Mouse (Mus musculus) heart, adult 11 months (tissue): Measurements from ENCODE around the gene Plxna1.

ENCODE experiments used
- DNase-seq: peaks from one replicate; pipeline ENCODE4 v3.0.0; 2022

Gene Plxna1

DNA sequence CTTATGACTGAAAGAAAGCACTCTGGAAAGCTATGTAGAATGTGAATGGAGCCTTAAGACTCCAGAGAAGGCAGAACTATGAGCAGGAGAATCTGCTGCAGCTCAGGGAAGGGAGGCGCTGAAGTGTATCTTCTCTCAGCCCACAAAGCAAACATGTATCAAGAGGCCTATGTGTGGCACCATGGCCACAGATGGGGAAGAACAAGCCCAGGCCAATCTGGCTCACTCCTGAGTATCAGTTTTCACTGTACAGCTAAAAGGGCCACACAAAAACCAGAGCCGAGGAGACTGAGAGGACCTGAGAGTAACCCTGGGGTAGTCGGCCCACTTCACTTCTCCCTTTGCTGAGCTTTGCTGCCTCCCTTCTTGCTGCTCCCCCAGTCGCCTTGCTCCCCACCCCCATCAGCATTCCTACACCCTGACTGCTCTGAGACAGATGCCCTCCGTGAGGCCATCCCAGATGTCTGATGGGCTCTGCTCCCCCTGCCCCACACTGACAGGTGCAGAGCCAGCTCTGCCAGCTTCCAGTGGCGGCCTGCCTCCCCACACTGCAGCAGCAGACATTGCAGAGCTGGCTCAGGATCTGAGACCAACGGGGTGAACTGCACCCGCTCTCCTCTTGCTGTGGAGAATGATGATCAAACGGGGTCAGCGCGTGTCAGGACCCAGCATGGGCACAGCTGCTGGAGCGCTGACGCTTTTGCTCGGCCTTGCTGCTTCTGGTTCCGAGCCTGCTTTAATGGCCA lies 34.5 kb downstream of the Plxna1 start:
- DNase-seq, result no peak

DNA sequence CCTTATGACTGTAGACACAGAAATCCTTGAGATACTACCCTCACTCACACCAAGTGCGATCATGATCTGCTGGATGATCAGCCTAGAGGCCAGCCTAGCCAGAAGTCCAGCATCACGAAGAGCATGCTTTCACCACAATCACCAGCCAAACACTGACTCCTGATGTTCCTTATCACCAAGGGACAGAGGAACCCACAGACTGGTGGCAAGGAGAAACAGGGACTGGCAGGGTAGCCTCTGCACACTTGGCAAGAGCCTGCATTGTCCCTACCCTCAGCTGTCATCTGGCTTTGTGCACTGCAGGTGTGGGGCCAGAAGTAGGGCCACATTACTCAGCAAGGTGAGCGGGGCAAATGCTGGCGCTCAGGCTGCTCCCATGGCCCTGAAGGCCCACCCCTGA lies 37.6 kb downstream of the Plxna1 start:
- no peak for DNase-seq

DNA sequence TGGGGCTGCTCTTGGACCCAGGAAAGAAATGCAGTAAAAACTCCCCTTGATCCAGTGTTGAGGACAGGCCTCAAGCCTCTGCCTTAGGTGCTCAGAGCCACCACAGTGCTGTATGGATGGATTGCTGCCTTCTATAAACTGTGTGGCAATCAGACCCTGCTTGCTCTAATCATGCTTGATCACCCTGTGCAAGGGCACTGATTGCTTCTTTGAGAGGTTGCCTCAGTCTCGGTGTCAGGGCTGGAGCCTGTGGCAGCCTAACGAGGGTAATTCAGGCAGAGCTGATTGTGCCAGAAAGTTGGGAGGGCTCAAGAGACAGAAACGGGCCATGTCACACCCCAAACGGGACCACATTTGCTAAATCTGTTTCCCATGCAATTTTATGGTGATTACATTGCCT lies 47.2 kb downstream of the Plxna1 start:
- no peak for DNase-seq

DNA sequence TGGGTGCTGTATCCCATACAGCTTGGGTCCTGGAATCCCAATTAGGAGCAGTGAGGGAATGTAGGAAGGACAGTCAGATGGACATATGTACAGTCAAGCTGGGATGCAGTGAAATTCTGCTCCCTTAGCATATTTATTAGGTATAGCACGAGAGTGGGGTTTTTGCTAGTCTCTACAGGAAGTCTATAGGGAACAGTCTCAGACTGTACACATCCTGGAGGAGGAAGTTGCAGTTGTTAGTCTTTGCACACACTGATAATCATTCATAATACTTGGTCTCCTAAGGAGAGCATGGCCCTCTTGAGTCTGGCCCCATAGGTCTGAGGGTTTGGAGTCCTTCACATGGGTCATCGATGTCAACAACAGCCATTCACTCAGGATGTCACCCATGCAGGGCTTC lies 50.9 kb downstream of the Plxna1 start:
- DNase-seq, result no peak

DNA sequence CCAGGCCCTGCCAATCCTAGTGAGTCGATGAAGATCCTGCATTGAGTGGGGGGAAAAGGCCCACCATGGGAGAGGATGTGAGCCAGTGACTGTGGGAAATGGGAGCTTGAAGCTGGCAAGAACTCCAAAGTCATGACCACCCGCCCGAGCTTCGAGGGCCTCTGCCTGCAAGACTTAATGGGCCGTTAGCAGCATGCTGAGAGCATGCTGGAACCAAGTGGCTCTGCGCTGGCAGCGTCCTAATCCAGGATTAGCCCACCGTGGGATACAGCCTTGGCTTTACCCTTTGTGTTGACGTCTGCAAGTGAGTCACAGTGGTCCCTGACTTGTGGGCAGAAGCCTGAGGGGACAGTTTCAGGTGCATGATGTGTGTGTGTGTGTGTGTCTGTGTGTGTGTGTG lies 52.2 kb downstream of the Plxna1 start:
- peak; percentile 80 for DNase-seq

DNA sequence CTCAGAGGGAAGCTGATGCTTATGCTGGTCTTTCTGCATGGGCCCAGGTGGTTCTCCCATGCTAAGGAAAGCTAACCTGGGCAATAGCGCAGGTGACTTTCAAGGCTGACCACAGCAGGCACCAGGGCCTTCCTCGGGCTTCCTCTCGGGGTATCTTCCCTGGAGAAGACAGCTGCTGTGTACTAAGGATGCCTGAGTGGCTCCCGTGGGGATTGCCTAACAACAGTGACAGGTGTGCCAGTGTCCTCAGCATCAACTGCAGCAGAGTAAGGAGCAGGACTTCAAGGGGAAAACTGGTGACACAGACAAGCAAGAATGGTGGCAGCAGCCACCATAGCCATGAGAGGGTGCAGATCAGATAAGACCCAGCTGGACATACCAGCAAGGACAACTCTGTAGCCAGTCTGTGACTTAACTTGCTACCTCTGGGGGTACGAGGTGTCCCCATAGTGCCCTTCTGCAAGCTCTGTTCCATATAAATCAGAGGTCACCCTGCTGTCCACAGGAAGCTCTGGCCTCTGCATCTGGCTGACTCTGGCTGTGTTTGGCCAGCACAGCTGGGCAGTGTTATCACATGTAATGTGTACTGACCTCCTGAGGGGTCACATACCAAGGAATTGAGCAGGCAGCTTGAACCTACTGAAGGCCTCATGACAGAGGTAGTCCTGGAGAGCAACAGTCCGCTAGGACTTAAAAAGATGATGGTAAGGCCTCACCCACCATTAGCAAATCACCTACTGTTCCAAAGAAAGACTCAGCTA lies 54.0 kb downstream of the Plxna1 start:
- peak; percentile 85 for DNase-seq

DNA sequence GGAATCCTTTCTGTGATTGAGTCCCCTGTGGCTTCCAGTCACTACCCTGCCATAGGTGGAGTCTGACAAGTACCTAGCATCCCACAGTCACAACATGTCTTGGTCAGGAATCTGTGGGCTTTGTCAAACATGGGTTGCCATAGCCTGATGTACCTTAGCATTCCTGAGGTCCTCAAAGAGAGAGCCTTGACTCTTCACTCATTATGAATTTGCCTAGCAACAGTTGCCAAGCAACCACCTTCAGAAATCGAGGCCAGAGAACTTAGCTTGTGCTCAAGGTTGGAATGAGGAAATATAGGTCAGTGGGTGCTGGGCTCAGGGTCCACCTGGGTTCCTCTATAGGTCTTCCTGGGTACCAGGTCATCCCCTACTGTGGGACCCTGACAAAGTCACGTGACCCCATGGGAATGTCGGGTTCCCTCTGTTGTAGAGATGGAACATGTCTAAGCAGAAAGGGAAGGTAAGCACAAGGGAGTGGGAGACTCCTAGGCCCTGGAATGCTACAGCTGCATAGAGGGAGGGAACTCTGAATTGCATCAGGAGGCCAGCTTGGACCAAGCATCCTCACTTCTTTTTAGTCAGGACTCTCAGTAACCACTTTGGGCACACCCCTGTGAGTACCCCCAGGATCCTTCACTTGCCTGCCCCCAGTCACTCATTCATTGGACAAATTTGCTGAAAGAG lies 57.9 kb downstream of the Plxna1 start:
- DNase-seq, result no peak

DNA sequence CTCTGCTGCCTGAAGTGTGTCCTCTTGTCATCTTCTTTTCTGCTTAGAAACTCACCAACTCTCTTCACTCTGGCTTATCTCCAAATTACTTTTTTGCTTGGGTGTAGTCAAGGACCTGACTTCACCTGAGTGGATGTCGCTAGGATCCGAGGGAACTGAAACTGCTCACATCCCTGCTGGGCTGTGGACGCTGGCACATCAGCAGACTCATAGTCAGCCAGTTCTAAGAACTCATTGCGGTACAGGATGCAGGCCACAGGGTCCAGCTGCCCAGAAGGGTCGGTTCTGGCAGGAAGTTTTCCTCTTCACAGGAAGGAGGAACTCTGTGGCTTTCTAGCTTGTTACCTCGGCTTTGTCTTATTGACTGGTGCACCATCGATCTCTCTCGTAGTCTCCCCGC lies 62.6 kb downstream of the Plxna1 start:
- DNase-seq, result peak; percentile 81

DNA sequence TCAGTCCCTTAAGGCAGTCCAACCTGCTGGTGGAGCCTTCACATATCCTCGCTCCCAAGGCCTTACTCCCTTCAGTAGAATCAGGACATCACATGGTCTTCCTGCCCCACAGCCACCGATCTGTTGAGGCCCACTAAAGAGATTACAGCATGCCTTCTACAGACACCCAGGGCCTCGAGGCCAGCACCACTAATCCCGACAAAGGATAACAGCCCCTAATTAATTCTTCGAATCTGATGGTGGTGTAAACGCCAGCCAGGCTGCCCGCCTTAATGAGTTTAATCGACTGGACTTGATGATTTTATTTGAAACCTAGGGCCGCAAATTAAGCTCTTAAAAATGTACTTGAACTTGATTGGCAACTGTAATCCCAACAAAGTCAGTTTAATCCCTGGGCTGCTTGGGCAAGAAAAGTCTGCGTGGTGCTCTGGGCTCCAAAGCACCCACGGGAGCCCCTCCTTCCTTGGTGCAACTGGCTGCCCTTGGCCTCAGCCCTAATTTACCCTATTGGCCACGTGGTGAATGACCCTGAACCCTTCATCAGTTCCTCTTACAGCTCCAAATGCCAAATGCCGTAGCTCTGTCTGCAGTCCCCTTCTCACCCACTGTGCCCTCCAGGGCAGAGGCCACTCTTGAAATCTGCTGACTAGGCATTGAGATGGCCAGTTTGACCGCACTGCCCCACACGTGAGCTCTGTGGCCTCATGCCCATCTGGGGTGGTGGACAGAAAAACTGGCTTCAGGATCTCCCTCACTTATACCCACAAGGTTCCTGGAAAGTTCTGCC lies 65.3 kb downstream of the Plxna1 start:
- DNase-seq, result peak; percentile 94

DNA sequence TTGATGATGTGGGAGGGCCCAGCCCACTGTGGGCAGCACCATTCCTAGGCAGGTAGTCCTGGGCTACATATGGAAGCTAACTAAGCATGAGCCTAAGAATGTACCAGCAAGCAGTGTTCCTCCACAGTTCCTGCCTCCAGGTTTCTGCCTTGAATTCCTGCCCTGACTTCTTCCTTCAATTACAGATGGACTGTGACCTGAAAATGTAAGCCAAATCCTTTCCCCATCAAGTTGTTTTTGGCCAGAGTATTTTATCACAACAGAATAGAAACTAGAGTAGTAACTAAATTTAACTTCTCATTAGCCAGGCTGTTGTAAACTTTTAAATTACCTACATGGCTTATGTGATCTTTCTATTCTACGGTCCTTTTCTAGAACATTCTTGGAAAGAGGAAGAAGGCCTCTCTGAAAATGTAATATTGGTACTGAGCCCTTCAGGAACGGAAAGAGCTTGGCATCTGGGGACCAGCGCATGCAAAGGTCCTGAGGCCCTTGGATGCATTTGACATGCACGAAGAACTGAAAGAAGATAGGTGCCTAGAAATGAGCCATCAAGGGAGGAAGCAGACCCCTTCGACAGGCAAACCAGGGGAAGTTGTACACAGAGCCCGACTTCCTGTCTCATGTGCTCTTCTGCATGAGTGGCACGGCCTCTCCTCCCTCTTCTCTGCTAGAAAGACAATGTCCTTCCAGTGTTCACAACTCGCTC lies 66.3 kb downstream of the Plxna1 start:
- DNase-seq, result no peak

DNA sequence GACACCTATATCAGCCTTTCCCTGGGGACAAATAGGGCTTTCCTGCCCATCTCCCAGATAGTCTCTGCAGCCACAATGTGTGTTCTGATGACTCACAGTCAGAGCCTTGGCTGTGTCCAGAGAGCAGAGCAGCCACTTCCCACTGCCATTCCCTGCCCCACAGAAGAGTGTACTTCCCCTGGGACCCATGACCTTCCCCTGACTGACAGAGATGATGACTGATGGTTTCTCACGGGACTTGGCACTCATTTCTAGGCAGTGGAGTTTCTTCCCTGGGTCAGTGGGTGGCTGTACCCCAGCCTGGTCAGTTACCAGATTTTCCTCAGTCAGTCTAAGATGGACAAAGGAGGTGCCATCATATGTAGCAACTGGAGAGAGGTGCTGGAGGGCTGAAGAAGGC lies 67.8 kb downstream of the Plxna1 start:
- peak; percentile 91 for DNase-seq

DNA sequence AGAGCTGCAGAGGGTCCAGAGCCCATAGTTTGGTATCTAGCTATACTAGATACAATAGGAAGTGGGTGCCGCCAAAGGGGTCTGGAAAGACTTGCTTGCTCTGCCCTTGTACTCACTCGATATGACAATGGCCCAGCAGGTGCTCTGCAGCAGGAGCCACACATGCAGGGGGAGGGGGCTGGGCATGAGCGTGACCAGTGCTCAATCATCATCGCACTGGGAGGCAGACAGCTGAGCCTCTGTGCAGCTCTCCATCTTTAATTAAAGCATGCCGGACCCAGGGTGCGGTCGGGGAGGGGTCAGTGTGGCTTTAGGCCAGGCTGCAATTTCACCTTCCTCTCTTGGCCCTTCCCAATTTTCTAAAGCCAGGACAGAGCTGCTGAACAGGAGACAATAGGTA lies 70.9 kb downstream of the Plxna1 start:
- DNase-seq, result no peak

DNA sequence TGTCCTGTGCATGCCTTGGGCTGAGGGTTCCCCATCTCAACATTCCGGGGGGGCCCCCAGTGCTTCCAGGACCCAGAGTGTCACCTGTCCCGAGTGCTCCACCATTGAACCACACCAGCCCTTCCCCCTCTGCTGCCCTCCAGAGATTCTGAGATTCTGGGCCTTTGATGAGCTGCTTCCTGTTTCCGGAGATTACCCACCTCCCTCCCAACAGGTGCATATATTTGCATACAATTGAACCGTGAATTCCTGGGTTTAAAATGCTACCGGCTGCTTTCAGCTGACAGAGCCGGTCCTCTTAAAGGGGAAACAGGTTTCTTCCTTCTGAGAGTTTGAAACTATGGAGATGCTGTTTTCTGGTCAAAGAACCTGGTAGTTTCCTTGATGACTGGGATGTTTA lies 74.3 kb downstream of the Plxna1 start:
- DNase-seq, result no peak

DNA sequence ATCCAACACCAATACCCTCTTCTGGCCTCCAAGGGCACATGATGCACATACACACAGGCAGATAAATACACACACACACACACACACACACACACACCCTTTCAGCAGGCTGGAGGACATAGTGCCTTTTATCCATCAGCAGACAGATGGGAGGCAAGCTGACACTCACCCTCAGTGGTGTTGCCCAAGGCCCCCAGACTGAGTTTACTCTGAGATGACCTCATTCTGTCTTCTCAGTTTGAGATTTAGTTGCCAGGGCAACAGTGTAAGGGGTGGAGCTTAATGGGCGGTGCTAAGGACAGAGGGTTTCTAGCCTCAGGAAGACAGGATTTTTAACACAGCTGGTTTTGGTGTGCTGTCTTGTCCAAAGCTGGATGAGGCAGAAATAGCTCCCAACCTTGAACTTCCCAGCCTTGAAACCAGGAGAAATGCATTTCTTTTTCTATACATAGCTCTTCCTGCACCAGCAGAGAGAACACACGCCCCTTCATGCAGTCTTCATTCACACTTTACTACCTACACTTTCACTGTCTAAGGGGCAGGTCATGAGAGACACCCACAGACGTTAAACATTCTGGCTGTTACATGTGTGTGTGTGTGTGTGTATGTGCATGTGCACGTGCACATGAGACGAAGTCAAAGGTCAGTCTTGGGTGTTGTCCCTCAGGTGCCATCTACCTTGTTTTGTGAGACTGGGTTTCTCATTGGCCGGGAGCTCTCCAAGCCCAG lies 75.6 kb downstream of the Plxna1 start:
- DNase-seq, result no peak

DNA sequence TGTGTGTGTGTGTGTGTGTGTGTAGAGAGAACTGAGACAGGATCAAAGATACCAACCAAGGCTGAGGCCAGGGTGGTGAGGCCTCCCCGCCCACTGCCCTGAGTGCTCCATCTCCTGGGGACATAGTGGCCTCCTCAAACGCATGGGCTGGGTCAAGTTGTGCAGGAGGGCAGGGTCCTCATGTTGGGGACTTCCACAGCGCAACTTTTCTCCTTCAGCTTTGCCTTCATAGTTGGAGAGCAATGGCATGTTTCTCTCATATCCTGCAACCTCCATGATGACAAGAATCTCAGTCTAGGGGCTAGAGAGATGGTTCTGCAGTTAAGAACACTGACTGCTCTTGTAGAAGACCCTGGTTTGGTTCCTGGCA lies 76.1 kb downstream of the Plxna1 start:
- DNase-seq, result no peak

DNA sequence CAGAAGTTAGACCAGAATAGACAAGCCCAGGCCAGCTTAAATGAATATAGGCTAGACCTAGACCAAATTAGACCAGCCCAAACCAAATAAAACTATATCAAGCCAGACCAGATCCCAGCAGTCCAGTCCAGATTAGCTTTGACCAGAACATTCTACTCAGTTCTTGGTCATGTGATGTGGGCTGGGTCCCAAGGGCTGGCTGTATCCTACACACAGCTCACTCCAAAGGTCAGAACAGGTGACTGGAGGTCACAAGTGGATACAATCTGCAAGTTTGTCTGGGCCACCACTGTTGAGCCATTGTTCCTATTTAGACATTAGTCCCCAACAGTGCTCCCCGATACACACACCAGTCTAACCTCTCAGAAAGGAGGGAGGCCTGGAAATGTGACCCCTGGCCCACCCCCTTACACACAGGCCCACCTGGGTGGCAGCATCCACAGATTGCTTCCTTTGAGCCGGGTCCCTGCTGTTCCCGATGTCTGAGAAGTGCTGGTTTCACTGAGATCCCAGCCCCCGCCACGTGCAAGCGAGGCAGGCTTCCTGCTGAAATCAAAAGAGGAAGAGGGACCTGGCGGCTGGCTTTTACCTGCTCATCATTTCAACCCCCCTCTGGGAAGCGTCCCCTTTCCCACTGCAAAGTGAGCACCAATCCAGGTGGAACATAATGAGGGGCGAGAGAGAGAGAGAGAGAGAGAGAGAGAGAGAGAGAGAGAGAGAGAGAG lies 76.7 kb downstream of the Plxna1 start:
- no peak for DNase-seq

DNA sequence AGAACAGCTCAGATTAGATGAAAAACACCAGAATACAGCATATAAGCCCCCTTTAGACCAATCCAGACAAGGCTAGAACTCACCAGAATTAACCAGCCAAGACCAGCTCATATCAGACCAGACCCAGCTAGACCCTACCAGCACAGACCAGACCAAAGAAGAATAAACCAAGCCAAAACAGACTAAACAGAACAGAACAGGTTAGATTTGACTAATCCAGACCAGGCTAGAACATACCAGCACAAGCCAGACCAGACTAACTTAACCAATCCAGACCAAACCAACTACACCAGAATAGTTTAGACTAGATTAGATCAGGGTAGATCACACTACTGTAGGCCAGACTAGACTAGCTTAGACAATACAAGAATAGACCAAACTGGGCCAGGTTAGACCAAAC lies 77.3 kb downstream of the Plxna1 start:
- DNase-seq, result no peak

DNA sequence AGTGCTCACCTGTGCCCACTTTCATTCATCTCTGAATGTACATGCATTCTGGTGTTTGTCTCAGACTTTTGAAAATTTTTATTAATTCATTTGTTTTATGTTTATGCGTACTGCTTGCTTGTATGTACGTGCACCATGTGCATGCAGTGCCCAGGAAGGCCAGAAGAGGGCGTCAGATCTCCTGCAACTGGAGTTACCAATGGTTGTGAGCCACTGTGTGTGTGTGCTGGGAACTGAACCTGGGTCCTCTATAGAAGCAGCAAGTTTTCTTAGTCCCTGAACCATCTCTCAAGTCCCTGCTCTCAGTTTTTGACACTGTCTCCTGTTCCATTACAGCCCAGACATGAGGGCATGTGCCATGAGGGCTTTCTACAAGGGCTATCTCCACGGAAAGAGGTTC lies 79.3 kb downstream of the Plxna1 start:
- no peak for DNase-seq

DNA sequence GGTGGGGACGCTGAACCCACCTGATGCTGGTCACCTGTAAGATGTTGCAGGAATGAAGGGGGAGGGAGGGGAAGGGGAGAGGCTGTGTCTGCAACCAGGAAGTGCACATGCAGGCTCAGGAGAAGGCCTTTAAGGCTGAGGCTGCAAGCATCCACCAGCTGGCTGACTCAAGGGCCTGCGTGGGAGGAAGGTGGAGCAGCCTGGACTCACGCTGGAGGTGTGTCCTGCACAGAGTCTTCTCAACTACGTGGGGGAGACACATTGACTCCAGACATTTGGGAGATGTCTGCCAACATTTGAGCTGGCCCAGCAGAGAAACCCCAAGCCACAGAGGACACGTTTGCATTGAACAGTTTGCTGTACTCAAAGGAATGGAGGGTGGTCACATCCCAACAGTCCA lies 79.8 kb downstream of the Plxna1 start:
- no peak for DNase-seq

DNA sequence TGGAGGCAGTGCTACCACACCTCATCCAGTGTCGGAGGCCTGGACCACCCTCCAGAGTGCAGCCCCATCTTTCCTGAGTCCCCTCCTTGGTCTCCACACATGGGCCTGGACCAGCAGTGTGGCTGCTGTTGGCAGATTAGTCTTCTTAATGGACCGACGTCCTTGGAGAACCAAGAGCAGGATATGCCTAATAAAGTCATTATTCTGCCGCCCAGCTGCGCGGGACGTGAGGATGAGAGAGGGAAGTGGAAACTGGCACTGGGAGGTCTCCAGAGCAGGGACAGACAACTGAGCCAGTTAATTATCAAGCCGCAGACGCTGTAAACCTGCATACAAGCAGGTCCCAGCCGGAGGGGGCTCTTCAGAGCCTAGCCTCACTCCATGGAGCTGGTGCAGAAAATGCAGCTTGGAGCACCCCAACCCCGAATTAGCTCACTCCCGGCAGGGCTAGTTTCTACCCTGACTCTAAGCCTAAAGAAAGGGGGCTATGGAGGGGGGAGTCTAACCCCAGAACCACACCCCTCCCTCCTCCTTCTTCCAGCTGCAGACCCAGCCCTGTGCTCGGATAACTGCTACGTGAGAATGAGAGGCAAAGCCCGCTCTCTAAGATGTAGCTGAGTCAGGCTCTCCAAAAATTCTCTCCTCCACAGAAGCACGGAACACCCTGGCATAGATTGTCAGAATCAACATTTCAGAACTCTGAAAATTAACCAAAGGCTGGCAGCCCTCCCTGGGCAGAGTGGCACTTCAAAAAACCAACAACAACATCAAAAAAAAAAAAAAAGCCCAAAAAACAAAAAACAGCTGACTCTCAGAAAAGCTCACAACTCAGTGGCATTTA lies 80.7 kb downstream of the Plxna1 start:
- DNase-seq, result peak; percentile 94
